Mouse (Mus musculus) T-helper 1 cell (primary cell): Measurements from ENCODE around the gene Glis3.

Experiments used
- in situ Hi-C: fragments of 300-600 bp; cut with MboI, MseI; formaldehyde crosslinking; loops from one replicate; pipeline ENCODE4 v1.15.1; 2025; ENCODE audit warnings: high pct_unique_total_duplicates

Gene Glis3

DNA sequence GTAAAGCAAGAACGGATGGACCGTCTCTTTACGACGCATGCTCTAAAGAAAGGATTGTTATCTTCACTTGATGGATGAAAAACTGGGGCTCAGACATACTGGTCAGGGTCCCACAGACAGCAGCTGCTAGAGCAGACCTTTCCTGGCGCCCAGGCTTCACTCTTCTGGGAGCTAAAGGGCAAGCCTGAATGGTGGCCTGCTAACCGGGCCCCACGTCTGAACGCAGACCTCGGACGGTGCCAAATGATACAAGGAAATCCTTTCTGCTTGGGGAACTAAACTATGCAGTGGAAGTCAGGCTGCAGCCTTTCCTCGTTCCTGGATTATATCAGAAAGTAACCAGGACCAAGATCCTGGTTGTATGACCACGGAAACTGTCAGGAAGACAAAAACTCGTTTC, 86.9 kb downstream of the Glis3 start:
- in situ Hi-C loops, result no loop called here

GRCm38 (mm10) chr19:28591736-28592477, 88.0 kb downstream of the Glis3 start:
- in situ Hi-C loops, result no loop called here

- in situ Hi-C loops, result no loop called here
Measured at GRCm38 (mm10) chr19:28580499-28580898, 99.4 kb downstream of the Glis3 start.

- in situ Hi-C loops, result no loop called here
Measured at GRCm38 (mm10) chr19:28579724-28580375, 100.0 kb downstream of the Glis3 start.

DNA sequence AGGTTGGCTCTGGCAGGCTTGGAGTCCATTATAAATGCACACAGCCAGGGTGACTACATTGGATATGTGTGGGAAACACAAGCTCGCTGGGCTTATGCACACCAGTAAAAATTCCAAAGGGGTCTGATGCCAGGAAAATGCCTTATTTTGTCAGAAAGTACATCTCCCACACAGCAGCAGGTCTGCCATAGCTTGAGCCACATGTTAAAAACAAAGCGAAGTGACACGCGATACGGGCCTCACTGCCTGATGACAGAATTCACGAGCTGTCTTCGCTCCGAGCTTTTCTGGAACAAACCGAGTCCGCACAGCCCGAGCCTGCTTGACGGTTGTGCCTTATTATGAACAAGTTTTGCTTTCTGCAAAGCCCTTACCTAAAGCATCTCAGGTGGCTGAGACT, 102.9 kb downstream of the Glis3 start:
- in situ Hi-C loops, result no loop called here

DNA sequence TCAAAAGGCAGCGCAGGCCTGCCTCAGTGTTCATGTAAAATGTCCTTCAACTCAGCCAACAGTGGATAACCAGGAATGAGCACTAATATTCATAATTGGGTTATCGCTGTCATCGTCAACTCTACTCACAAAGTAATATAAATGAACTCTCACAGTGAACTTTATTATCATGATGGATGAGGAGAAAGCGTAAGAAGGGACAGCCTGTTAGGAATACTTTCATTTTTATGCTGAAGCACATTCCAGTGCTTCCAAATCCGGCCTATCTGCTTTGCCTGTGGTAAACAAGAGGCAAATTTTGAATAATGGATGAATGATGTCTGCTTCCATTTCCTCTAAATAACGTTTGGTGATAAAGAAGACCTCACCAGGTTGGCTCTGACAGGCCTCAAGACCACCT, 103.3 kb downstream of the Glis3 start:
- in situ Hi-C loops, result no loop called here

DNA sequence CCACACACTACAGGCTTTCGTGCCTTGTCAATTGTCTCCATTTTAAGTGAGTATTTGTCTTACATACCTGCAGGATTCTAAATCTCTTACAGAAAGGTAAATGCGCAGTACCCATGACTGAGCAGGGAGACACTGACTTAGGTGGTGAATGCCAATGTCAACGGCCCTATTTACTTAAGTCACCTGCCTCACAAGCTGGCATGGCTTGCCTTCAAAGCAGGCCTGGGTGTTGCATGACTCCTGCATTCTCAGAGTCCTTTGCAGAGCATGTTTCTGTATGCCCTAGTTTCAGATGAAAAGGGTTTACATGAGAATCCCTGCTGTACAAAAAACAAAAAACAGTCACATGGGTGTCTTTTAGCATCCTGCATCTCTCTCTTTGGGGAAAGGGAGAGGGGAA, 106.2 kb downstream of the Glis3 start:
- in situ Hi-C loops, result no loop called here

- in situ Hi-C loops, result no loop called here
Measured at GRCm38 (mm10) chr19:28569856-28570255, 110.0 kb downstream of the Glis3 start.

- in situ Hi-C loops, result no loop called here
Measured at GRCm38 (mm10) chr19:28567100-28567499, 112.8 kb downstream of the Glis3 start.

GRCm38 (mm10) chr19:28566554-28566953, 113.3 kb downstream of the Glis3 start:
- in situ Hi-C loops, result no loop called here

GRCm38 (mm10) chr19:28561697-28562002, 118.2 kb downstream of the Glis3 start:
- in situ Hi-C loops, result no loop called here

DNA sequence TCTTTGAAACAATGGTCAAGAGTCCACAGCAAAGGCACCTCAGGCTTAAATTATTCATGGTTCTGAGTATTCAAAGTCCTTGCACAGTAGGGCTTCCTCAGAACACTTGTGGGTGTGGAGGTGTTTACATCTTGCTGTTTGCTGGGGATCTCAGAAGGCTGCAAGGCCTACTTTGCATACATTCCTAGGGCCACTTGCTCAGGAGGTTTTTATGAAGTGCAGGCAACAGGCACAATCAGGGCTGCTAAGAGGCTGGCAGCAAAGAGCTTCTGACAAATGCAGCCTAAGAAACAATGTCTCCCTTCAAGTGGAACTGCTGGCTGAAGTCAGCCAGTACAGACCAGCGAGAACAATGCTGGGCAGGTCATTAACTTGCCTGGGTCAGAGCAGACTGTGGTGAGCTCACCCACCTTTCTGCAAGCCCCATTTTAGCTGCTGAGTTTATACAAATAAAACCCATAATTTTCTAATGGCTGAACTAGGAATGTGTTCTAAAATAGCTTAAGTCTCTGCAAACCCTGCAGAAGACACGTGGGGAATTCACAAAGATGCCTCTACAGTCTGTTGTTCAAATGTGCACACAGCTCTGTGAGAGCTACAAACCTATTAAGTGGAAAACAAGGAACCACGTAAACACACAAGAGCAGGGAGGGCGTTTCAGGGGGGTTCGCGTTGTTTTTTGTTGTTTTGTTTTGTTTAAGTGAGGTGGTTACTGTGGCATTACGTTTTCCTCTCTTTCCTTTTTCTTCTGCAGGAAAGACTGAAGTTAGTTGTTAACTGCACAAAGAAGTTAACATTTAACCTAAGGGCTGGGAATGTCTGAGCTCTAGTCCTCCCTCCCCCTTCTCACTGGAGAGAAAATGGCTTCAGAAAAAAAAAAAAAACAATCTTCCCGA, 118.8 kb downstream of the Glis3 start:
- in situ Hi-C loops, result no loop called here

DNA sequence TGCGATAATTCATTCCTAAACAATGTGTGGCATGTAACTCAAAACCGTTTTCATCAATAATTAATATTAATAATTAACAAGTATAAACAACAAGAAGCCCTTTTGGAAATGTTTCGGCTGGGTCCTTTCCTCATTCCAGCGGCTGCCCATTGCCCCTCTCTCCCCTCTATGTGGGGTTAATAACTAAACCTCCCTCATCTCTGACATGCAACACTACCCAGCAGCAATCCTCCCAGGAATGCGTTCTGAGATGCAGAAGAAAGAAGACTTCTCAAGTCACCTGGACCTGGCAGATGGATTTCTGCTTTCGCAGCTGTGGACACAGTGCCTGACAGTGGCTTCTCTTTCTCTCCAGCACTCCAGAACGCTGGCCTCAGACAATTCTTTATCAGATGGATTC, 120.0 kb downstream of the Glis3 start:
- in situ Hi-C loops, result no loop called here

GRCm38 (mm10) chr19:28559400-28559799, 120.5 kb downstream of the Glis3 start:
- in situ Hi-C loops, result no loop called here

DNA sequence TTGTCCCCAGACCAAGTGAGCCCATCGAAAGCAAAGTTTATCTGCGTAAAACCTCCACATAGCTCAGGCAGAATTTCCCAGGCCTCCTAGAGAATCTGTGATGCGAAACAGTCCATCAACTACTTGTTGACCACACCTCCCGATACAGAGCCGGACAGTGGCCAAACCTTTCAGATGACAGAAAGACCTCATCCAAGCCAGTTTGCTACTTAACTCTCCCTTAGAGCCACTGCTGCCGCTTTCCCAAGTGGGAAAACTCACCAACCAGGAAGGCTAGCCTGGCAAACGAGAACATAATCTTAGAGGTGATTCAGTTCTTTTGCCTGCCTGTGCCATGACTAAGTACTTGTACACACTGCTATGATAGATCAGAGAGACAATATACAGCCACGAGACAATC, 121.2 kb downstream of the Glis3 start:
- in situ Hi-C loops, result no loop called here

DNA sequence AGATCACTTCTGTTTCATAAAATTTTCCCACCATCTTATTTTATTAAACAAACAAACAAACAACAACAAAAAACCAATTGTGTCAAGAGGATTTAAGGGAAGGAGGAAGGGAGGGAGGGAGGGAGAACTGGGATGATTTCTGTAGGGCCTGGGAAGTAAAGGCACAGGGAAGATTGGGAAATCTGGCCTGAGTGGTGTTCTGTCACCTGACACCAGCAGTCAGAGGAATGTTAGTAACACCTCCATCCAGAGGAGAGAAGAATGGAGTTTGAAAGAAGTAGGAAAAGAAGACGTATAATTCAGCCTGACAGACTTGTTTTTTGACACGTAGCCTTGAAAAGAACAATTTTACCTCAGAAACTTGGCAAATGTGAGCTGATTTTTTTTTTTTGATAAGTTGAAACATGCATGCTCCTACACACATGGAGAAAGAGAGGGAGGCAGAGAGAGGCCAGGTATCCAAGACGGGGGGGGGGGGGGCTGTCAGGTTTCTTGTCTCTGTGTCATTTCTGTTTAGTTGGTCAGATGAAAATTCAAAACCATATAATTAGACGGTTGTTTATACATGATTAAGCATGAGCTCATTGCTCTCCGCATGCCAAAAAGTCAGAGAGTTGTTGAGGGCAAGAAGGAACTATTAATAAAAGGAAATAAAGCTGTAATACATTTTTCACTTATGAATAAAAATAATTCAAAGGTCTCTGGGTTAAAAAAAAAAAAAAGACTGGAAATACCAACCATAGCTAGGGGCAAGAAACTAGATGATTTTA, 122.1 kb downstream of the Glis3 start:
- in situ Hi-C loops, result no loop called here

GRCm38 (mm10) chr19:28555181-28555929, 124.5 kb downstream of the Glis3 start:
- in situ Hi-C loops, result no loop called here

GRCm38 (mm10) chr19:28550611-28551010, 129.3 kb downstream of the Glis3 start:
- in situ Hi-C loops, result no loop called here

- in situ Hi-C loops, result loop anchor here (10.0 kb wide), 2 partner anchors 178 to 698 kb away; no protein-coding TSS in a partner anchor
Measured at GRCm38 (mm10) chr19:28546933-28547332, 132.9 kb downstream of the Glis3 start.

GRCm38 (mm10) chr19:28545493-28545892, 134.4 kb downstream of the Glis3 start:
- in situ Hi-C loops, result loop anchor here (10.0 kb wide), 2 partner anchors 179 to 699 kb away; no protein-coding TSS in a partner anchor

DNA sequence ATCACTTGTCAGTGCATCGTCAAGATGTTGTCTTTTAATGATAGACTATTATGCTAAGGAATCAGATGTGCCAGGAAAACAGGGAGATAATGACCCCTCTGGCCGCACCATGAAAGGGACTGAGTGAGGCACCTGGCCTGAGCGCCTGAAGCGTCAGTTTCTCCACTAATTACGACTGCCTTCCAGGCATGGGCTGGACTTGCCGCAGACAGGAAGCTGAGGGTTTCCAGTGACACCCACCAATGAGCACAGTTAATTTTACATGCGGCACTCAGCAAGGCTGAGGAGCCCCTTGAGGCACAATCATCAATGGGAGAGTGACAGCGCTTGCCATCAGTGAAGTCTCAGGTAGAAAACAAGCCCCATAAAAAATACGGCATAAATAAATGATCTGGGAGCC, 141.1 kb downstream of the Glis3 start:
- in situ Hi-C loops, result no loop called here
